Mouse (Mus musculus): ENCODE data around the gene Flot1. TPM values are rescaled to one million over a fixed set of nuclear protein-coding genes. Genes with fewer than 3 reads are reported as not detected.

The Flot1 gene
- total and polyA plus RNA-seq, 3 experiments, result 38.1 to 64.1 TPM; not detected in 1

DNA sequence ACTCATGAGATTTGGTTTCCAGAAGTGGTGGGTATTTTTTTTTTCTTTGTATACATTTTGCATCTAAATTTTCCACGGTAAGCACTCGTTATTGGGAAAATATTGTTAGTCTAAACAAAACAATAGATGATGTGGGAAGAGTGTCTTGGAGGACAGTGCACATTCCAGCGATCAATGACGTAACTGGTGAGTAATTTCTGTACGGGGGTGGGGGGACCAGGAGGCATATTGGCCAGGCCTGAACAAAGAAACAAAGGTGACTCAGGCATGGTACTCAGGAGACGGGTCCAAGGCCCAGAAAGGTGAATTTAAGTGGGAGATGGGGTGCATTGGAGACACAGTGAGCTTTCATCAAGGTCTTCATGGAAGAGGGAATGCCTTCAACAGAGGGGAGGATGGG, 27.4 kb upstream of the Flot1 start:
- peak overlapping the region; percentile 23; the same call in 1 of the 2 replicates for H3K9ac ChIP-seq (ENCODE audit: control insufficient read depth, low read depth, low read length, poor library complexity, severe bottlenecking)
- TF ChIP-seq JUND (IDR thresholded peaks at IDR 0.05; ENCODE audit: low read depth, low read length), result no peak
- TF ChIP-seq BHLHE40 (IDR thresholded peaks at IDR 0.05; ENCODE audit: borderline replicate concordance, low read depth, low read length), result no peak
- no peak for TF ChIP-seq NELFE (IDR thresholded peaks at IDR 0.05; ENCODE audit: low read depth, low read length)
- TF ChIP-seq RAD21 (IDR thresholded peaks at IDR 0.05; ENCODE audit: low read depth, low read length), result no peak
- TF ChIP-seq POLR2AphosphoS5 (IDR thresholded peaks at IDR 0.05; ENCODE audit: borderline replicate concordance, low read depth, low read length), result no peak
- TF ChIP-seq CHD2 (IDR thresholded peaks at IDR 0.05; ENCODE audit: low read length), result no peak
- TF ChIP-seq POLR2AphosphoS2 (IDR thresholded peaks at IDR 0.05; ENCODE audit: low read length), result no peak
- no peak for TF ChIP-seq CTCF (IDR thresholded peaks at IDR 0.05 in 2 of 3, conservative IDR thresholded peaks at IDR 0.05 in 1 of 3; ENCODE audit: control insufficient read depth in 1 of 3, insufficient read depth in 1 of 3, low read depth in 2 of 3, low read length in 3 of 3, poor library complexity in 1 of 3, severe bottlenecking in 1 of 3)
- TF ChIP-seq MXI1 (IDR thresholded peaks at IDR 0.05; ENCODE audit: low read depth, low read length), result no peak
- no peak for TF ChIP-seq HCFC1 (IDR thresholded peaks at IDR 0.05; ENCODE audit: low read depth, low read length)
- TF ChIP-seq ZNF384 (IDR thresholded peaks at IDR 0.05; ENCODE audit: low read depth, low read length), result no peak
- H3K27ac ChIP-seq (ENCODE audit: control insufficient read depth, low read depth, low read length), result peak overlapping the region; percentile 82
- peak overlapping the region in 1 of 2 experiments; percentile 17; a peak in 1 of 4 replicates for H3K4me3 ChIP-seq (ENCODE audit: control insufficient read depth in 1 of 2, insufficient read depth in 1 of 2, low read depth in 2 of 2, low read length in 2 of 2)
- DNase-seq (ENCODE audit: low read depth, low spot score), result no peak
- no peaks in the 10 kb centered on the region for H3K27me3 ChIP-seq (ENCODE audit: control insufficient read depth in 1 of 2, insufficient read depth in 2 of 2, low read length in 2 of 2)
- H3K79me2 ChIP-seq (ENCODE audit: control insufficient read depth, insufficient read depth, low read length, poor library complexity), result no peaks in the 10 kb centered on the region
- H3K9me3 ChIP-seq (replicated peaks; ENCODE audit: insufficient read depth, low read length), result no peaks in the 10 kb centered on the region
- peaks cover 0 to 41% of the 10 kb centered on the region in 2 experiments; a peak in 2 of 4 replicates for H3K36me3 ChIP-seq (ENCODE audit: control insufficient read depth in 1 of 2, insufficient read depth in 2 of 2, low read length in 2 of 2)
- peaks cover 20 to 37% of the 10 kb centered on the region in 2 experiments for H3K4me1 ChIP-seq (ENCODE audit: control insufficient read depth in 1 of 2, insufficient read depth in 2 of 2, low read length in 2 of 2)

DNA sequence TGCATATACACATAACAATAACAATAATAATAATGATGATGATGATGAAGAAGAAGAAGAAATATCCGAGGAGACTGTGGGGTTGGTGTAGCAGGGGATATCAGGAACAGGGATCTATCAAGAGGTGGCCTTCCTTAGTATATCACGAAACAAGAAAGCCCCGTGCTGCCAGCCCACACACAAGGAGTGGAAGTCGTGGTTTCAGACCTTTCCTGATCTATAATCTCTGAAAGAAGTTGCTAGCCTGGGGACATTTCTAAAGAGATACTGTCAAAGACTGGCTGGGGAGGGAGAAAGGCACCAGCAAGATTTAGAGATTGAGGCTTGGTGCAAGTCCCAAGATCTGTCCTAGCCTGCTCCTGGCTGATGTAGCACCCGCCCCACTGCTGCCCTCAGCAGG, 26.2 kb upstream of the Flot1 start:
- TF ChIP-seq NELFE (IDR thresholded peaks at IDR 0.05; ENCODE audit: low read depth, low read length), result no peak
- no peak for TF ChIP-seq ETS1 (IDR thresholded peaks at IDR 0.05; ENCODE audit: low read depth, low read length)
- TF ChIP-seq KAT2A (conservative IDR thresholded peaks at IDR 0.05; ENCODE audit: low read depth, low read length), result no peak
- TF ChIP-seq MXI1 (IDR thresholded peaks at IDR 0.05; ENCODE audit: low read depth, low read length), result no peak
- TF ChIP-seq MYC (IDR thresholded peaks at IDR 0.05; ENCODE audit: low read depth, low read length), result no peak
- TF ChIP-seq EP300 (IDR thresholded peaks at IDR 0.05; ENCODE audit: low read depth in 1 of 2, low read length in 2 of 2), result peak in 1 of 2 experiments; percentile 54; a peak in 2 of 4 replicates
- peak; percentile 60 for TF ChIP-seq GATA1 (IDR thresholded peaks at IDR 0.05; ENCODE audit: low read depth, low read length)
- TF ChIP-seq JUND (IDR thresholded peaks at IDR 0.05; ENCODE audit: low read depth, low read length), result no peak
- no peak for TF ChIP-seq CTCF (IDR thresholded peaks at IDR 0.05 in 2 of 3, conservative IDR thresholded peaks at IDR 0.05 in 1 of 3; ENCODE audit: control insufficient read depth in 1 of 3, insufficient read depth in 1 of 3, low read depth in 2 of 3, low read length in 3 of 3, poor library complexity in 1 of 3, severe bottlenecking in 1 of 3)
- no peak for TF ChIP-seq UBTF (IDR thresholded peaks at IDR 0.05; ENCODE audit: borderline replicate concordance, insufficient read depth, low read depth, low read length)
- TF ChIP-seq MAFK (IDR thresholded peaks at IDR 0.05; ENCODE audit: borderline replicate concordance, low read depth, low read length), result no peak
- TF ChIP-seq HCFC1 (IDR thresholded peaks at IDR 0.05; ENCODE audit: low read depth, low read length), result no peak
- TF ChIP-seq RCOR1 (IDR thresholded peaks at IDR 0.05; ENCODE audit: low read depth, low read length), result no peak

More for the DNA sequence above, 26.2 kb upstream of the Flot1 start:
- H3K79me2 ChIP-seq (ENCODE audit: control insufficient read depth, insufficient read depth, low read length, poor library complexity), result no peaks in the 10 kb centered on the region
- H3K9ac ChIP-seq (ENCODE audit: control insufficient read depth, low read depth, low read length, poor library complexity, severe bottlenecking), result peak overlapping the region; percentile 30
- H3K4me1 ChIP-seq (ENCODE audit: control insufficient read depth in 1 of 2, insufficient read depth in 2 of 2, low read length in 2 of 2), result peaks cover 20 to 37% of the 10 kb centered on the region in 2 experiments
- no peak overlapping the region for H3K4me3 ChIP-seq (ENCODE audit: control insufficient read depth in 1 of 2, insufficient read depth in 1 of 2, low read depth in 2 of 2, low read length in 2 of 2)
- DNase-seq (ENCODE audit: low read depth, low spot score), result no peak
- no peaks in the 10 kb centered on the region for H3K9me3 ChIP-seq (replicated peaks; ENCODE audit: insufficient read depth, low read length)
- peaks cover 0 to 41% of the 10 kb centered on the region in 2 experiments; a peak in 2 of 4 replicates for H3K36me3 ChIP-seq (ENCODE audit: control insufficient read depth in 1 of 2, insufficient read depth in 2 of 2, low read length in 2 of 2)
- H3K27me3 ChIP-seq (ENCODE audit: control insufficient read depth in 1 of 2, insufficient read depth in 2 of 2, low read length in 2 of 2), result no peaks in the 10 kb centered on the region
- peak overlapping the region; percentile 56 for H3K27ac ChIP-seq (ENCODE audit: control insufficient read depth, low read depth, low read length)
